Mouse (Mus musculus) spleen, postnatal 10 days (tissue): ENCODE data around the gene Vapb.

ENCODE experiments used
- DNase-seq, 2 experiments: peaks; one replicate each; pipeline ENCODE4 v3.0.0; 2021 to 2022; ENCODE audit warnings: low spot score in 2 of 2

The Vapb gene

GRCm38 (mm10) chr2:173734426-173734825 lies 2.9 kb upstream of the Vapb start:
- DNase-seq = no peak

- DNase-seq = no peak
Measured at GRCm38 (mm10) chr2:173738232-173738631, 921 bp downstream of the Vapb start.

DNA sequence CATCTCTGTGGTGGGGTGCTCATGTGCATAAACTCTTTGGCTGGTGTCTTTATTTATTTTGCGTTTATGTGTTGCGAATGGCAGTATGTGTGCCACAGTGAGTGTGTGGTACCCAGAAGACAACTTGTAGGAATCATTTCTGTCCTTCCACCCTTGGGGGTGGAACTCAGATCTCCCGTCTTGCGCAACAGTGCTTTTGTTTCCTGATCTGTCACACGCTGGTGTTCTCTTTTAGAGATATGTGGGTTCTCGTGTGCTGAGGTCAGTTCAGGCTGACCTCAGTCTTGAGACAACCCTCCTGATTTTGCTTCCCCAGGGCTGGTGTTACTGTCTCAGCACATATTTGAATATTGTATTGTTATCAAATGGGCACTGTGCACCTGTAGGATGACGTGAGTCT lies 1.8 kb downstream of the Vapb start:
- no peak for DNase-seq

- DNase-seq = no peak
Measured at GRCm38 (mm10) chr2:173742090-173742489, 4.8 kb downstream of the Vapb start.

- no peak for DNase-seq
Measured at GRCm38 (mm10) chr2:173742744-173743143, 5.4 kb downstream of the Vapb start.

DNA sequence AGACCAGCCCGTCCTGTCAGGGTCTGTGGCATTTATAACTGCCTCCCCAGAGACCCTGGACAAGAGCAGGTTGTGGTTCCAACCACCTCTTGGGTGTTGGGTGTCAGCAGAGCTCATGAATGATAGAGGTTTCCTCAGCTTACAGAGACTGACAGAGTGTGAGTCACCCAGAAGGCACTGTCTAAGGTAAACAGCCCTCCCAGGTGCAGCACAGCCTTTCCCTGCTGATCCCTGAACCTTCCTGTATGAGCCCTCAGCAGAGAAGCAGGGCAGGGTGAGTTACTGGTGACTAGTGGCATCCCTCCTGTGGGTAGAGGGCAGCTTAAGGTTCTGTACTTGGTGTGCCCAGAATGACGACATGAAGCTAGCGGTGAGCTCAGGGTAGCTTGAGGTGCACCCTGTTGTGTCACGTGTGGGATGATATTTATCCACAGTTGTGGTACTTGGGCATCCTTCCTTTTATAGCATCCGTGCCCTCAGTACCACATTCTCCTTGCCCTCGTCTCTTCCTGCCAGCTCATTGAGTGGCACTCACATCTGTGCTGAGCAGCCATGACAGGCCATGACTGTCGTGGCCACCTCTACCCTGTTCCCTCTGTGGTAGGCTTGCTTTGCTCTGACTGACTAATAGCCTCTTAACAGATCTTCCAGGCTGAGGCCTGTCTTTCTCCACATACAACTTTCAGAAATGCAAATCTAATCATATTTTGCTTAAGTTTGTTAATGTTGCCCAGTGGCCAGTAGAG lies 6.9 kb downstream of the Vapb start:
- no peak for DNase-seq

DNA sequence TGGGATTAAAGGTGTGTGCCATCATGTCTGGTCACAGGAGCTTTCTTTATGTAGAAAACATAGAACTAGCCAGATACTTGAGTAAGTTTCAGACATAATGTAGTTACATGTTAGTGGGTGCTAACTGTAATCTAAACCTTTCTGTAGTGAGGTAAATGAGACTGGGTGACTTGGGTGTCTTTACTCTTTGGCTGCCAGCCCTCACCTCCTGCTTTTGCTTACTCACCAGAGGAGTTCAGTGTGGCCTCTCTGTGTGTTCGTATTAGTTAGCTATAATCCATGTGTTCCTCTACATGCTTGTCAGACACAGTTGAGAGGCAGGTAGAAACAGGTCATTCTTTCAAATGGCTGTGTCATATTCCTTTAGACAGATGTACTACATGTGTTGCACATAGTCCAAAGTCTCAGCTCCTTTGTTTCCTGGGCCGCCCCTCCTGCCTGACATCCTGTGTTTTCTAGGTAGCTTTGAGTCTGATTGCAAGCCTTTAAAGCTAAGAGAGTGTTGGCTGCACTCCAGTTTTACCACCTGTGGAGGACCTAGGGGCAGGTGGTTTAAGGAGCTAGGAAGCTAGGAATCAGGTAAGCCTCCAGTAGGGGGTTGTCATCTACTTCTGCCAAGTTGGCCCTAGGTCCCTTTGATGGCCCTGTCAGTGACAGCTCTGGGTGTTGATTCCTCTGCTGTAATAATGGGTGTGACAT lies 11.8 kb downstream of the Vapb start:
- DNase-seq = no peak

DNA sequence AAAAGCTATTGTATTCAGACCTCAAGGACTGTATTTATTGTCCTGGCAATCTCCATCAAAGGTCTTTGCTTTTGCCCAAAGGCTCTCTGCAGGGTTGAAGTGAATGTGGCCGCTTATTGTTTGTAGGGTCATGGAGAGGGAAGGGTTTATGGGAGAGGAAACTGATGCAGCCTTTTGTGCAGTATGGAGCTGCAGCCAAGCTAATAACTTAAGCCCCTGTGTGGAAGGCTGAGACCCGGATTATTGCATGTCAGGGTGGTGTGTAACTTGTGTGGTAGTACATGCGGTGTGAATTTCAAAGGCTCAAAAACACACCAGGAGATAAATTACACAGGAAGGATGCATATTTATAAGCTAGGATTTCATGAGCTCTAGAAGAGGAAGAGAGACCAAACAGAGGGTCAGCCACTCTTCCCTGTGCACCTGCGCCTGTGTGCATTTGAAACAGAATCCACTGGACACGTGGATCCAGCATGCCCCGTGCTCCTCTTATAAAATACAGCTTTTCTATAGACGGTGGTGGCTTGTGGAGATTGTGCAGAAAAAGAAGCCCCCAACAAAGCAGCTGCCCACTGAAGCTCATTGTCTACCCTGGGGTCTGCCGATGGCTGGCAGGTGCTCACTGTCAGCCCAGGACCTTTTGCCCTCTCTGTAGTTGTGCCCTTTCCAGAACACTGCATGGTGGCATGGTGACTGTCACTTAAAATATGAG lies 18.3 kb downstream of the Vapb start:
- DNase-seq = no peak

DNA sequence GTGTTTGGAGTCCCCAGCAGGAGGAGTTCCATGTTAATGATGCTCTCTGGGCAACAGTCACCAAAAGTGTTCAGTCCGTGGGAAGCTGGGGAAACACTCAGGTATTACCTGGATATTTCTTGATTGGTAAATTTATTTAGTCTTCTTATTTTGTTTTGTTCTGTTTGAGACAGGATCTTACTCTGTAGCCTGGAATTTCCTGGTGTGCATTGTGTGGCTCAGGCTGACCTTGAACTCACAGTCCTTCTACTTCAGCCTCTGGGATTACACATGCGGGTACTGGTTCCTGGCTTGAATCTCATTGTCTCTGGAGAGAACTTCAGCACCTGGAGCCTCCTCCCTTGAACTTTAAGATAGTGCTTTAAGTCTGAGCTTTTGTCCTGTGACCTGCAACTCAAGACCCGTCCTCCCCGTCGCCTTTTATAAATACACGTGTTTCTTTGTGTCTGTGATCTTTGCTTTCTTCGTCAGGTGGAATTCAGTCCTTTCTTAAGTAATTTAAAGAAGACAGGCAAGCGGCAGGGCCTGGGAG lies 20.4 kb downstream of the Vapb start:
- DNase-seq = no peak

DNA sequence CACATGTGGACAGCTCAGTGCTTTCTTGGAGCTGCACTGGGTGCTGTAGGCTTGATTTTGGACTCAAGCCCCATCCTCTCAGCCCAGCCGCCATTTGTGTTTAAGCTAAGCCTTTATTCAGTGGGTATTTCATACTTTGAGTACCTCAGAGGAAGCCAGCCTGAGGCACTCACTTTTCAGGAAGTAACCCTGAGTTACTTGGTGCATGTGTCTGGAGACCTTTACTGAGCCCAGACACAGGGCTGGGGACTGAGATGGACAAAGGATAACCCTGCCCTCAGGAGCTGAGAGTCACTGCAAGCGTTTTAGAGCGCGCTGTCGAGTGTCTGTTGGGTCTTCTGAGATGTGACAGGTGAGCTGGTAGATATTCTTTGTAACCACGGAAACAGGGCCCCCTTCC lies 23.3 kb downstream of the Vapb start:
- no peak for DNase-seq

GRCm38 (mm10) chr2:173764629-173765028 lies 27.3 kb downstream of the Vapb start:
- no peak for DNase-seq

DNA sequence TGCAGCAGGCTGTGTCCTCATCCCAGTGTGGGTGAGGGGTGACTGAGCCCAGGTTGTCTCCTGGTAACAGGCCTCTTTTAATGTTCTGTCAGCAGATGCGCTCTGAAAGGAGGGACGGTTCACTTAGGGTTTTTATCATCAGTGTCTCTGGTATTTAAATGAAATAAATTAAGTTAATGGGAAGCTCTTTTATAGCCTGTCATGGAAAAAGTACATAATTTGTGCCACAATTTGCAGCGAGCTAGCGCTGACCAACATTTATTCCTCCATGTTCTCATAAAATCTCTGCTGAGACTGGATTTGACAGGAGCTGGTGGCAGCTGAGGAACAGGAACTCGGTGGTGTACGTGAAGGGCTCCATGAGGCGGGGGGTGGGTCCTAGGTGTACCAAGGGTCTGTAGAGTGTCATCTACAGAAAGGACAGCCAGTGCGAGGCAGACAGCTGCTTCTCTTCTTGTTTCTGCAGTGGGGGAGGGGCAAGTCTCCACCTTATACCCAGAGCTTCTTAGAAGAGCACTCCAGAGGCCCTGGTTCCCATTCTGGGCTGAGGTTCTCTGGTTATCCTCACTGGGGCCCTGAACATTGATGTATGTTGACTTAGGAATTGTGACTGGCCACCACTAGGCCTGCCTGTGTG lies 30.8 kb downstream of the Vapb start:
- no peak for DNase-seq

DNA sequence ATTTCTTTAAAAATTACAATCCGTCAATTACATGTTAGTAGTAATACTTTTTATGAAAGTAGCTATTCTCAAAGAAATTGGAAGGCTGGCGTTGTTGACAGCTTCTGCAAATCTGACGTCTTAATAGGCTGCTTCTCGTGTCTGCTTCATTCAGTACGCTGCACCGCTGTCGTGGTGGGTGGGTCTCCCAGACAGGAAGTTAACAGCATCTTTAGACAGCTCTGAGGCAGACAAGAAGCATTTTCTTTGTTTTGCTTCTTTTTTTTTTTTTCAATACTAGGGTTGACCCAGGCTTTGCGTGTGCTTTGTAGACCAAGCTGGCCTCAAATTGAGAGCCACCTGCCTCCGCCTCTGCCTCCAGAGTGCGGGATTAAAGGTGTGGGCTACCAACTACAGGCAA lies 31.9 kb downstream of the Vapb start:
- no peak for DNase-seq

DNA sequence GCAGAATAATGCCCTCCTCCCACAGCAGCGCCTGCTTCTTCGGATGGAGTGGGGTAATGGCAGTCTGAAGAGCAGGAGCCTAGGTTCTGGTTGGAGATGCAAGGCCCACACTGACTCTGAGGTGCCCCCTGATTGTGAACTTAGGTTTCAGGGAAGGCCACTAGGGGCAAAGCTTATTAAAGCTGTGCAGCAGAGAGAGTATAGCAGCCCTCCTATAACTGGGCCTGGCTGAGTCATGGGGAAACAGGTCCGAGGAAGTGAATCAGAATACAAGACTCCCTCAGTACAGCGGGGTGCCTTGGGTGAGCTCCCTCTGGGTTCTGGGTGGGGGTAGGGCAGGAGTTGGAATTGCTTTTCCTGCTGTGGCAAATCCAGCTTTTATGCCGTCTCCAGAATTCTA lies 33.3 kb downstream of the Vapb start:
- DNase-seq = no peak

GRCm38 (mm10) chr2:173771706-173772105 lies 34.4 kb downstream of the Vapb start:
- no peak for DNase-seq

- DNase-seq = no peak
Measured at GRCm38 (mm10) chr2:173775556-173775955, 38.2 kb downstream of the Vapb start.

- no peak for DNase-seq
Measured at GRCm38 (mm10) chr2:173776108-173776507, 38.8 kb downstream of the Vapb start.

- no peak for DNase-seq
Measured at GRCm38 (mm10) chr2:173780931-173781330, 43.6 kb downstream of the Vapb start.

- no peak for DNase-seq
Measured at GRCm38 (mm10) chr2:173784366-173784765, 47.1 kb downstream of the Vapb start.

- DNase-seq = no peak
Measured at GRCm38 (mm10) chr2:173784884-173785283, 47.6 kb downstream of the Vapb start.

DNA sequence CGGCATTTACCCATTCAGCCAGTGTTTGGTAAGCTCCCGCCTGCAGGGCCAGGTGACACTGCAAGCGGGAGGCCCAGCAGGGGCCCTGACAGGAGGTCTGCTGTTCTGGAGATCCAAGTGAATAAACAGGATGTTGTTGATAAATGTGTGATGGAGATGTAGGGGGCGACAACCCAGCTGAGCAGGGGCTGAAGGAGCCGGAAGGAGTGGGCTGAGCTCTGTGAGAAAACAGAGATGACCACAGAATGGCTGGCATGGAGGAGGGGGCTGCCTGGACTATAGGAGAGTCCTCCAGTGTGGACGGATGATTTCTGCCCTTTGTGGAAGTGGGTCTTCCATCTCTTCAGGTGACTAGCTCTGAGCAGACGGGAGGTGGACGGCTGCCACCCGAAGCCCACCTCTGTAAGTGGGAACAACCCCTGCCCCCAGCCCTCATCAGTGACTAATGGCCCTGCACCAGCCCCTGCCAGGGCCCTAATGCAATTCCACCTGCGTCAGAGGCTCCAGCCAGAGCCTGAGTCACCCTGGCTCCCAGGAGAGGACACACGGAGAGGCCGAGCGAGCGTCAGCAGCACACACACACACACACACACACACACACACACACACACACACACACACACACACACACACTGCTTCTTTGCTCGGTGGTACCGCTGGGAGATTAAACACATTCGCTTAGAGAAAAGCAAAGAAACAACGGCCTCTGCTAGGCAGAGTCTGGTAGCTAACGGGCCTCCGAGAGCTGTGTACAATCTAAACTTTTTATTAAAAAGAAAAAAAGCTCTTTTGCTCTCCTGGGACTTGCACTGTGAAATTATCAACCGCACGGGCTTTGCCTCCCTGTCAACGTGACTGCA lies 52.9 kb downstream of the Vapb start:
- no peak for DNase-seq
